ENCODE assay signal across 24 mouse cellular contexts in the genomic region with DNA sequence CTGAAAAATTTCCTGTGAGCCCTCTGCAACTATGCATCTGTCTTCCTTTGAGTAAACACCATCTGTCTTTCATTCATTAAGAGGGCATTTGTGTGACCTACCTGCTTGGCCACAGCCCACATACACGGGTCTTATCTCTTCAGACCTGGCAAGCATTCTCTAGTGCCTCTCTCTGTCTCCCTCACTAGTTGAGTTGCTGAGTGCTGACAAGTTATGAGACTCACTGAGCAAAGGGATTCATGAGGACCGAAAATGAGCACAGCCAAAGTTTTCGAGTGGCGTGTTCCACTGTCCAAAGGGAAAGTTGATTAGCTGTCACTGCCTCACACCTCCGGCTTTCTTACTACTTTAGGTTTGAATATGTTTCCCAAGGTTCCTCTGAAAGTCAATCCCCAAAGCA.
DNase-seq lines count a peak whose midpoint lies in the region; ATAC-seq and TF ChIP-seq lines count a peak whose summit lies in the region.
"Had no signal": no experiment of that assay in that cellular context is flagged by ENCODE, and none has a peak within 500 bp of the region (broad histone marks: within the 10 kb centered on the region; RNA-seq: fewer than 3 reads in every experiment).

No protein-coding gene starts in this region.

- 27% methylated on average over 5 of the region's 5 CpGs for WGBS in heart, embryonic 15.5 days
- 38% methylated on average over 5 of the region's 5 CpGs for WGBS in heart, embryonic 11.5 days (ENCODE audit: insufficient replicate concordance)
- 42% methylated on average over 5 of the region's 5 CpGs for WGBS in heart, adult 2 months
- WGBS in midbrain, embryonic 10.5 days: 87% methylated on average over 5 of the region's 5 CpGs
- 89% methylated on average over 5 of the region's 5 CpGs for WGBS in midbrain, embryonic 15.5 days

- no peak overlapping the region for H3K4me2 ChIP-seq in heart, embryonic 15.5 days
- H3K4me2 ChIP-seq in heart, embryonic 11.5 days: no peak overlapping the region
- H3K4me2 ChIP-seq in midbrain, embryonic 15.5 days: no peak overlapping the region
- H3K4me2 ChIP-seq: forebrain, embryonic 13.5 days; hindbrain, embryonic 13.5 days had no signal

- intact Hi-C loops in heart, postnatal 10 days (cut with DNase I): no loop called here
- intact Hi-C loops in heart, adult 2 months (cut with DNase I): no loop called here

- no peak for TF ChIP-seq CTCF in heart, adult 2 months (IDR thresholded peaks at IDR 0.05)

- peaks cover 13% of the 10 kb centered on the region; the same call in 1 of the 2 replicates for H3K4me1 ChIP-seq in heart, embryonic 15.5 days (replicated peaks)
- no peaks in the 10 kb centered on the region for H3K4me1 ChIP-seq in heart, embryonic 11.5 days (ENCODE audit: control insufficient read depth, insufficient read depth, low read length)
- H3K4me1 ChIP-seq in heart, adult 2 months (ENCODE audit: control insufficient read depth, insufficient read depth, low read length): no peaks in the 10 kb centered on the region
- peaks cover 39% of the 10 kb centered on the region for H3K4me1 ChIP-seq in midbrain, embryonic 10.5 days
- H3K4me1 ChIP-seq in midbrain, embryonic 15.5 days: peaks cover 12% of the 10 kb centered on the region; the same call in 1 of the 2 replicates

- no peaks in the 10 kb centered on the region for H3K27me3 ChIP-seq in heart, embryonic 15.5 days
- no peaks in the 10 kb centered on the region for H3K27me3 ChIP-seq in heart, embryonic 11.5 days (ENCODE audit: control insufficient read depth, insufficient read depth, low read length)
- no peaks in the 10 kb centered on the region for H3K27me3 ChIP-seq in heart, adult 2 months (ENCODE audit: control insufficient read depth, insufficient read depth, low read length)
- peaks cover 59% of the 10 kb centered on the region for H3K27me3 ChIP-seq in midbrain, embryonic 10.5 days (ENCODE audit: low read depth, poor library complexity, severe bottlenecking)
- no peaks in the 10 kb centered on the region for H3K27me3 ChIP-seq in midbrain, embryonic 15.5 days (replicated peaks)

- TF ChIP-seq EP300 in heart, adult 2 months (IDR thresholded peaks at IDR 0.05; ENCODE audit: insufficient read depth, low read depth, low read length): no peak

- peak; percentile 80 for DNase-seq in heart, adult 11 months
- DNase-seq in heart, adult 8-10 months (ENCODE audit: low spot score): no peak
- peak; percentile 21 for DNase-seq in heart, postnatal 10 days
- DNase-seq in heart, adult 2 months: no peak
- no peak for DNase-seq in midbrain, embryonic 10.5 days (ENCODE audit: low spot score)
- DNase-seq: adrenal gland, postnatal 10 days; adrenal gland, postnatal 36 days; cerebellum, adult 18-20 months; cerebellum, adult 9-10 months; cerebellum, postnatal 14 days; gastrocnemius, postnatal 10 days; gastrocnemius, postnatal 36 days; kidney, adult 18-20 months; kidney, adult 9 months had no signal

- no peaks in the 10 kb centered on the region for H3K9me3 ChIP-seq in heart, embryonic 15.5 days (replicated peaks)
- H3K9me3 ChIP-seq in heart, embryonic 11.5 days (replicated peaks; ENCODE audit: control insufficient read depth, low read length): no peaks in the 10 kb centered on the region
- H3K9me3 ChIP-seq in midbrain, embryonic 10.5 days (replicated peaks): peaks cover 3% of the 10 kb centered on the region
- H3K9me3 ChIP-seq in midbrain, embryonic 15.5 days: no peaks in the 10 kb centered on the region
- H3K9me3 ChIP-seq: forebrain, embryonic 13.5 days had no signal

- ATAC-seq in heart, embryonic 15.5 days (replicated peaks; ENCODE audit: insufficient number of reproducible peaks, insufficient read depth, low FRiP score, low read depth): 0 out of 2 replicates have a peak, but pooled peaks have one; percentile 27
- no peak for ATAC-seq in heart, embryonic 11.5 days (replicated peaks; ENCODE audit: insufficient number of reproducible peaks, low FRiP score, low TSS enrichment)
- no peak for ATAC-seq in midbrain, embryonic 15.5 days (replicated peaks)
- ATAC-seq: forebrain, embryonic 13.5 days; forebrain, embryonic 16.5 days; hindbrain, embryonic 16.5 days; inflammation-experienced regulatory T-cells, adult 6 months; intestine, embryonic 16.5 days had no signal

- H3K27ac ChIP-seq in heart, embryonic 15.5 days: no peak overlapping the region
- no peak overlapping the region for H3K27ac ChIP-seq in heart, embryonic 11.5 days (ENCODE audit: low read depth, low read length)
- no peak overlapping the region for H3K27ac ChIP-seq in heart, adult 2 months
- H3K27ac ChIP-seq in midbrain, embryonic 10.5 days (replicated peaks): peak overlapping the region; percentile 28; the same call in 1 of the 2 replicates
- no peak overlapping the region for H3K27ac ChIP-seq in midbrain, embryonic 15.5 days
- H3K27ac ChIP-seq: forebrain, embryonic 10.5 days; forebrain, embryonic 13.5 days; hindbrain, embryonic 13.5 days had no signal

- no peaks in the 10 kb centered on the region for H3K36me3 ChIP-seq in heart, embryonic 15.5 days
- H3K36me3 ChIP-seq in heart, embryonic 11.5 days (ENCODE audit: control insufficient read depth, insufficient read depth, low read length): no peaks in the 10 kb centered on the region
- H3K36me3 ChIP-seq in heart, adult 2 months (ENCODE audit: control insufficient read depth, insufficient read depth, low read length): no peaks in the 10 kb centered on the region
- H3K36me3 ChIP-seq in midbrain, embryonic 10.5 days: peaks cover 1% of the 10 kb centered on the region; the same call in 1 of the 2 replicates
- H3K36me3 ChIP-seq in midbrain, embryonic 15.5 days (replicated peaks): no peaks in the 10 kb centered on the region
- H3K36me3 ChIP-seq: forebrain, embryonic 10.5 days; hindbrain, embryonic 13.5 days had no signal

- H3K9ac ChIP-seq in heart, embryonic 15.5 days: no peak overlapping the region
- H3K9ac ChIP-seq in heart, embryonic 11.5 days (ENCODE audit: low read depth, low read length): no peak overlapping the region
- H3K9ac ChIP-seq in heart, adult 2 months (ENCODE audit: low read depth, low read length): no peak overlapping the region
- H3K9ac ChIP-seq in midbrain, embryonic 15.5 days: no peak overlapping the region
- H3K9ac ChIP-seq: forebrain, embryonic 13.5 days; hindbrain, embryonic 13.5 days had no signal

- no peak for TF ChIP-seq POLR2A in heart, adult 2 months (IDR thresholded peaks at IDR 0.05; ENCODE audit: insufficient read depth, low read depth, low read length)

- H3K79me2 ChIP-seq in heart, adult 2 months (replicated peaks; ENCODE audit: control insufficient read depth, insufficient read depth, low read length): no peaks in the 10 kb centered on the region

- H3K4me3 ChIP-seq in heart, embryonic 15.5 days: no peak overlapping the region
- H3K4me3 ChIP-seq in heart, embryonic 11.5 days (ENCODE audit: low read depth, low read length): no peak overlapping the region
- H3K4me3 ChIP-seq in heart, adult 2 months: no peak overlapping the region
- no peak overlapping the region for H3K4me3 ChIP-seq in midbrain, embryonic 10.5 days
- no peak overlapping the region for H3K4me3 ChIP-seq in midbrain, embryonic 15.5 days
- H3K4me3 ChIP-seq: forebrain, embryonic 10.5 days; forebrain, embryonic 13.5 days; hindbrain, embryonic 13.5 days had no signal

Comparison
In these comparisons a context has a peak if more than half of its experiments do, and no peak if none do; other contexts are left out.
1. DNase-seq: peak in heart, adult 11 months (single experiment) and heart, postnatal 10 days (2 of 2); none in heart, adult 8-10 months (single experiment), heart, adult 2 months (0 of 2) and midbrain, embryonic 10.5 days (single experiment).